Mouse (Mus musculus) gastrocnemius, postnatal 10 days (tissue): ENCODE data around the gene Usp20. TPM values are rescaled to one million over a fixed set of nuclear protein-coding genes. Genes with fewer than 3 reads are reported as not detected.
A peak's percentile ranks its signal among the peaks of the same experiment; 100 is the strongest.

ENCODE experiments used
- DNase-seq: peaks from one replicate; pipeline ENCODE4 v3.0.0; 2021; ENCODE audit warnings: mixed read lengths
- total RNA-seq, 2 experiments: library from RNA; stranded (reverse); gene quantifications; 2 replicates each; pipeline ENCODE4 v1.2.3; 2021

Usp20 gene
- total RNA-seq, 2 experiments from 2014 or later = 17.4 to 29.4 TPM

DNA sequence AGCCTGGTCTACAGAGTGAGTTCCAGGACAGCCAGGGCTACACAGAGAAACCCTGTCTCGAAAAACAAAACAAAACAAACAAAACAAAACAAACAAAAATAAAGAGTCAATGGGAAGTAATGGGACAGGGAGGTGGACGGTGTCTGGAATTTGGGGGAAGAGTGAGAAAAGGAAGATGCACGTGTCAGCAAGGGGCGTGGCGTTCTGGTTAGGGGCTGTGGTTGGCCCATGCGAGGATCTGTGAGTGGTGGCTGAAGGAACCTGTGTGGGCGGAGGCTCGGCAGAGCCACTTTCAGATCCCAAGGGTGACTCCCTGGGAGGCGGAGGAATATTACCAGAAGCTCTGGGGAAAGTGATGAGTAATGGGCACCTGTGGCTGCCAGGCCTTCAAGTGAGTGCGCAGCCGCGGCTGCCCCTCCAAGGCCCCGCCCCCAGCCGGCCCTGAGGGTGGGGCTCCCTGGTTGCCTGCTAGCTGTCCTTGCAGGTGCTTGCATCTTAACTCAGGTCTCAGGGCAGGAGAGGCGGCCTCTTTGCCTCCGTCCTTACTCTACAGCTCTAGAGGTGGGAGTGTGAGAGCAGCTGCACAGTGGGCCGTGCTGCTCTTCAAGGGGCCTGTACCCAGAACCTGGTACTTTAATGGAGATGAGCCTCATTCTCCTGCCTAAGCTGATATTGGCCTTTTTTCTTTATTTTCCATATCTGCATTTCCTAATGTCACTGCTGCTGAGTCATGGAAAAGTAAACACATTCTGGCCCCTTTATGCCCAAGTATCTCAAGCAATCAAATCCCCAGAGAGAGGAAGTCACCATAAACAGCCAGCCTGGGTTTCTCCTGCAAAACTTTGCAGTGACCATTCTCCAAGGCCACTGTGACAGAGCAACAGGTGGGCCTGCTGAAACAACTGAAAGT lies 3.3 kb downstream of the Usp20 start:
- peak; percentile 48 for DNase-seq

- no peak for DNase-seq
Measured at GRCm38 (mm10) chr2:30990221-30990620, 8.1 kb downstream of the Usp20 start.

DNA sequence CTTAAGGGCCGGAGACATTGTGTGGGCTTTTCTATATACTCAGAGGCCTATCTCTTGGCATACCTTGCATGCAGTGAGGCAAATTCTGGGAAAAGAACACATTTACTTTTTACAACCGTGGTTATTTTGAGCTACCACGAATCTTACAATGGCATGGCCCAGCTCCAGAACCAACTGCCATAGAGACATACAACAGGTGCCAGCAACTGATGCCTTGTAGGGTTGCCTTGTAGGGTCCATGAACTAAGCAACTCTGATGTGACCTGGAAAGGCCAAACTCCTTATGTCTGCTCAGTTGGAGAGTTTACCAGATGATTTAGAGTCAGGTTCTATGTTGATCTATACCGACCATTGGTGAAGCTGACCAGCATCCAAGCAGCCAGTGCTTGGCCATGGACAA lies 12.8 kb downstream of the Usp20 start:
- DNase-seq = no peak

GRCm38 (mm10) chr2:30995432-30995996 lies 13.4 kb downstream of the Usp20 start:
- DNase-seq = peak; percentile 44

DNA sequence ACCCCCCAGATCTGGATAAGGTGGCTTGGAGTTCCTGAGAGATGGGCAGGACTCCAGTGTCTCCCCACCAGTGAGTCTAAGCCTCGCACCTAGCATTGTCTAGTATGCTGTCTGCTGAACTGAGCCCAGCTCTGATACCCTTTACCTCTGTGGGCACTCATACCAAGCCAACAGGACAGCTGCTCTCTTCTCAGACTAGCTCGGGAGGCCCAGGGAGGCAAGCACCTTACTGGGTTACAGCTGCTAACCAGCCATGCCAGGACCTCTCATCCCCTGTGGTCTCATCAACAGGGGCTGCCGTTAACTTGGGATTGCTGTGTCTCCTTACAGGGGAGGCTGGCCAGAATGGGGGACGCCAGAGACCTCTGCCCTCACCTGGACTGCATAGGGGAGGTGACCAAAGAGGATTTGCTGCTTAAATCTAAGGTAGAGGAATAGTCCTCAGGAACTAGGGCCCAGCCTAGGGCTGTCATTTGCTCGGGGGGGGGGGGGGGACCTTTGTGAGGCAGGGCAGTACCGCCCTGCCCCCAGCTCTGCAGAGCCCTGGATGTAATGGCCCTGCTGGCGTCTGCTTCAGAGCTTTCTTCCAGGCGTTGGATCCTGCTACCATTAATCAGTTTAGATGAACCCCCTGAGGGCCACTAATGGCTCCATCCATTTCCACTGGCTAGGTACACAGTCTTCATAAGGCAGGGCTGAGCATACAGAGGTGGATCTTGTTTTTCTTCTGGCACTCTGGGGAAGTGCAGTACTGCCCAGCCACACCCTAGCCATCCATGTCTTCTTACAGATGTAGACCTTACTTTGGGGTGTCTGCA lies 16.6 kb downstream of the Usp20 start:
- DNase-seq = no peak

DNA sequence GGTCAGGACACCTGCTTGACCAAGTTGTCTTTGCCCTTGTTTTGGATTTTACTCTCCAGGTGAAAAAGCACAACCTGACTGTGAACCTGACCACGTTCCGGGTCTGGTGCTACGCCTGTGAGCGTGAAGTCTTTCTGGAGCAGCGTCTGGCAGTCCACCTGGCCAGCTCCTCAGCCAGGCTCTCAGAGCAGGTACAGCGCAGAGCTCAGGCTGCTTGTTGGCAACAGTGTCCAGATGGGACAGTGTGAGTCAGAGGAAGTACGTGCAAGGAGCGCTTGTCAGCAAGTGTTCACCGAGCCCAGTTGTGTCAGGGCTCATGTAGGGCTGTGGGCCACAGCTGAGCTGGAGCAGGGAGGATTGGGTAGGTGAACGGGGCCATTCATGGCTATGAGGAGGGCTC lies 20.8 kb downstream of the Usp20 start:
- no peak for DNase-seq

DNA sequence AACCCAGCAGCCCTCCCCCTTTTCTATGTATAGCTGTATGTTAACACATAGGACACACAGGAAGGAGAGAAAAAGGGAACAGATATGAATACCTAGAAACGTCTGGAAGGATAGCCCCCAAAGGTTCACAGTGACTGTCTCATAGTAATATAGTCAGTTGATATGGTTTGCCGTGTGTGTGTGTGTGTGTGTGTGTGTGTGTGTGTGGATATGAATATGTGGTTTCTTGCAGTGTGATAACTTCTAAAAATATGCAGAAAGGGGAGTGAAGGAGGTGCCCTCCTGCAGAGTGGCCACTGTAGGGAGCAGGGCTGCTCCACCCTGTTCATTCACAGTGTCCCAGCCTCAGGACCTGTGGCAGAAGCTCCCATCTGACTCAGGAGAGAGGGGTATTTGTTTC lies 23.4 kb downstream of the Usp20 start:
- DNase-seq = no peak

- DNase-seq = no peak
Measured at GRCm38 (mm10) chr2:31006434-31006833, 24.4 kb downstream of the Usp20 start.

DNA sequence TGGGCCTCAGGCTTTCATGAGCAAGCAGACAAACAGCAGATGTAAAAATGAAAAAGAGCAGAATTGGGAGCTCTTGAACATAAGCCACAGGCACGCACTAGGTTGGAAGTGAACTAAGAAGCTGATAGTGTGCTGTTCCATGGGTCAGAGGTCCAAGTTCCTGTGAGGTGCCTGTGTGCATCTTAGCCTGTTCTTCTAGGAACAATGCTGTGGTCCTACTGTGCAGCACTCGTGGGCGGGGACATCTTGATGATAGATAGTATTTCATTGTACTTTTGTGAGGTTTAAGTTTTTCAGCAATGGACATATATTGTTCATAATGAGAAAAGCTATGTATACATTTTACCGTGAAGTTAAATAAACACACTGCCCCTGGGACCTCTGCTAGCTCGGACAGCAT lies 25.1 kb downstream of the Usp20 start:
- DNase-seq = no peak

DNA sequence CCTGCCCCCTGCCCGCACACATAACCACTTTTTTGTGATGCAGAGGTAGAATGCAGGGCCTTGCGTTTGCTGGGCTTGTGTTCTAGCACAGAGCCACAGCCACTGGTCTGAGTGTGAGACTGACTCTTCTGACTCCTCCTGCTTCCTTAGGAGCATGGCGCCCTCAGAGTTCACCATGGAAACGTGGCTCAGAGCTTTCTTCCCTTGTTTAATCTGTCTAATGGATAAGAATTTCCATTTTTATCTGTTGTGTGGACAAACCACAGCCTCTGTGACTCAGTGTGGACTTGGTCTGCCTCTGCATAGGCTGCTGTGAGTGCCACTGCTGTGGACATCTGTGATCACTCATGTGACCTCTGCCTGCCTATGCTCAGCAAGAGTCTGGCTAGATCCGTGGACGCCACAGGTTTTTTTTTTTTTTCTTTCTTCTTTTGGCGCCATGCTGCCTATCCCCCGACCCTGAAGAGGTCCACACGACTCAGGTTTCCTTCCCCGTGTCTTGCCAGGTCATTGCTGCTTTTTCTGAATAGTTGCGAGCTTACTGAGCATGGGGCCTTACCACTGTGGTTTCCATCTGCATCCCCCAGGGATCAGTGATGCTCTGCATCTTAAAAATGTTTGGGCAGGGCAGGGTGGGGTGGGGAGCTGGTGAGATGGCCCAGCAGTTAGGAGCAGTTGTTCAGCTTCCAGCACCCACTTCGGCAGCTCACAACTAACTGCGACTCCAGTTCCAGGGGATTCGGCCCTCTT lies 31.5 kb downstream of the Usp20 start:
- no peak for DNase-seq

GRCm38 (mm10) chr2:31017625-31018317 lies 35.7 kb downstream of the Usp20 start:
- no peak for DNase-seq

DNA sequence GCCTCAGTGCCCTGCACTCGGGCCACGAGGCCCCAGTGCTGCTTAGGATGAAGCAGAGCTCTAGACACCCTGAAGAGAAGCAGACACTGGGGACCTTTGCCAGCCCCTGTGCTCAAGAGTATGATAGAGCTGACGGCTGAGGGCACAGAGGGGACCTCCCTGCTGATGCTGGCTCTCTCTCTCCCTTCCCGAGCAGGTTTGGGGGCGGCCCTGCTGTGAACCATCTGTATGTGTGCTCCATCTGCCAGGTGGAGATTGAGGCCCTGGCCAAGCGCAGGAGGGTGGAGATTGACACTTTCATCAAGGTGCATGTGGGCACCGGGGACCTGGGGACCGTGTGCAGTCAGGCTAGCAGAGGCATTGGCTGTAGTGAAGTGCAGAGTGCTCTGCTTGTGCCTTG lies 36.4 kb downstream of the Usp20 start:
- no peak for DNase-seq

- no peak for DNase-seq
Measured at GRCm38 (mm10) chr2:31019011-31019410, 36.9 kb downstream of the Usp20 start.

DNA sequence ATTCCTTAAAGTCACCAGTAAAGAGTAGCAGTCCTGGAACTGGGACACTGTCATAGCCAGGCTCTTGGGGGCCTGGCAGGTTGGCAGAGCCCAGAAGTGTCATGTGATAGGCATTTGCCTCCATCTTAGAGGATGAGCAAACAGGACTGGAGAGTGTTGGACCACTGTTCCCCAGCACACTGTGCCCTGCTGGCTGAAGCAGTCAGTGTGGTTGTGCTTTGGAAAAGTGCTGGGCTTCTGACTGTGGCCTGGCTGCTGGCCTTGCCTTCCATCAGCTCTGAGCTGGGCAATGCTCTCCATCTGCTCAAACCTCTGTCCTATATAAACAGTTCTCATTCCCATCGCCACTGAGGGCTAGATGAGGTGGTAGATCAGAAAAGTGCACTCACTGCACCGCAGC lies 38.1 kb downstream of the Usp20 start:
- no peak for DNase-seq

DNA sequence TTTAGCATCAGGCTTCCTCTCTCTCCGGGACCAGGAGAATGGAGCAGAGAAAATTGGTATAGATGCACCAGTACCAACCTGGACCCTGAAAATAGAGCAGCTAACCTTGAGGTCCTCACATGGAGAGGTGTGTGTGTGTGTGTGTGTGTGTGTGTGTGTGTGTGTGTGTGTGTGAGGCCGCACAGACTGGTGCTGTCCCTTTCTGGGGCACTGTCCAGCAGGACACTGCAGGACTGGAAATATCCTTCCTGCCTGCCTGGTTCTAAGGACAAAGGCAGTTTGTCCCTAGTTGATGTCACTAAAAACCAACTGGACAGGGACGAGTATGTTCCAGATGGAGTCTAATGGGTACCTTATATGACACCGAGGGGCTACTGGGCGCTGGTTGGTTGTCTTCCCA lies 41.9 kb downstream of the Usp20 start:
- DNase-seq = no peak

DNA sequence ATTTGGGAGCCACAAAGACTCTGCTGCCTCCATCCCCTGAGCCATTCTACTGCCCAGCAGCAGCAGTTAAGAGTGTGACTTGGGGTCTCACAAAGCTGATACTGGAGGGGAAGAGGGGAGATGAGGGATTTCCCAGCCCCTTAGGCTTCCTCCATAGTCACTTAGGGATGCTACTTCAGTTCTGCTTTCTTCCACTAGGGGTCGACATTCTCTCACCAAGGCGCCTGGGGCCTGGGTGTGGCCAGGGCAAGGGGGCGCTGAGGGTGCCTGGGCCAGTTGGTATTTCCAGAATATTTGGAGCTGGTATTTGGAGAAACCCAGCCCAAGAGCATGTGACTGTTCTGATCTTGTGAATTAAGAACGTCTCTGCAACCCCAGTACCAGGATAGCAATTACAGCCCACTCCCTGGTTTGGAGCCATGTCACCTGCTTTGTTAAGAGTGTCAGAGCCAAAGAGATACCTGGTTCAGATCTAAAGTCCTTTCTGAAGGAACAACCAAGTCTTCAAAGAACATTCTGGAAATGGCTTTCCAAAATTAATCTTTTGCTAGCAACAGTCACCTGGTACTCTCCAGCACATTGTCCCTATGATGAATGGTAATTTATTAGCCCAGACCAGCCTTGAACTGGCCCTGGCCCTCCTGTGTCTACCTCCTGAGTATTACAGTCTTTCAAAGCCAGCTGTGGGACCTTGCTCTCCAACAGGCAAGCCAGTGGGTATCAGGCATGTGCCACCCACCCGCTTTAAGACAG lies 42.7 kb downstream of the Usp20 start:
- DNase-seq = peak; percentile 56

GRCm38 (mm10) chr2:31025458-31025857 lies 43.4 kb downstream of the Usp20 start:
- DNase-seq = no peak

DNA sequence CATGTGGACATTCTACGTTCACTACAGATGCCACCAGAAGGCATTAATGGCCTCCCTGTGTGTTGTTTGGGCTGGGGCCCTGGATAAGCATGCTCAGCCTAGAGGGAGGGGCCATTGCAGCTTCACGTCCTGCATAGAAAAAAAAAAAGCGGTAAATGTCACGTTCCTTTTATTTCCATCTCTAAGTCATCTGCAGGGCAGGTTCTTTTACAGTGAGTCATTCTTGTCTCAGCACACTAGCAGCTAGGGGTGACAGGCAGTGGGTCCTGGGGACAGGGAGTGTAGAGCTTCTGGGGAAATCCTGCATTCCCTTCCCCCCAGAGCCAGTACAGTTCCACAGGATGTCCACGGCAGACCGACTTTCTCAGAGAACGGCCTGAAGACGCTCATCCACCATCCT lies 44.6 kb downstream of the Usp20 start:
- no peak for DNase-seq

DNA sequence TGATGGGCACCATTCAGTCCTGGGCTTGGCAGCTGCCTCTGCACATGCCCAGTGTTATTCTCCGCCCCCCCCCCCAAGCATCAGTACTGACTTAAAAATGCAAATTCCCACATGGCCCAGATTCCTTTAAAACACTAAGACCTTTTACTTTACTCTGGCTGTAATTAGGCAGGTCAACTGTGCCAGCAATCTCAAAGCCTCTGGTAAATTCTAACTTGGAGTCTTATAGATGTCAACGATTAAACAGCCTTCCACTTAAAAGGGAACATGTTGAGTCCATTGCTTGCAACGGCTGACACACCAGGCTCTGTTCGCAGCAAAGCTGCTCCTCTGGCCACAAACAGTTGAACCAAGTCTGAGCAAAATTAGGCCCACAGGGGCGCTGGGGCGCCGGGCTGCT lies 49.9 kb downstream of the Usp20 start:
- DNase-seq = no peak

GRCm38 (mm10) chr2:31036811-31037210 lies 54.7 kb downstream of the Usp20 start:
- no peak for DNase-seq

- no peak for DNase-seq
Measured at GRCm38 (mm10) chr2:31040043-31040442, 58.0 kb downstream of the Usp20 start.
